Mouse (Mus musculus) Patski (cell line): ENCODE data around the gene 6030452D12Rik. TPM values are rescaled to one million over a fixed set of nuclear protein-coding genes. Genes with fewer than 3 reads are reported as not detected.

Source experiments
- ATAC-seq: fragments of 100-300 bp; one replicate; pipeline ENCODE4 v1.8.0; 2021
- CTCF ChIA-PET: fragments of 350-600 bp; sonication (Branson Sonifier 250); formaldehyde crosslinking; loops from one replicate; lab custom pipeline; 2022; ENCODE audit warnings: inconsistent platforms; lab: Charles Lee
- POLR2A ChIA-PET: fragments of 350-600 bp; sonication (Branson Sonifier 250); formaldehyde crosslinking; loops from one replicate; lab custom pipeline; 2022; ENCODE audit warnings: antibody characterized with exemption, inconsistent platforms; lab: Charles Lee
- DNase-seq: peaks from one replicate; pipeline ENCODE4 v3.0.0-alpha.2; 2011; ENCODE audit warnings: low read depth, low spot score
- H3K27me3 ChIP-seq: fragments of 371-371 bp; one replicate; pipeline ENCODE4 v1.5.1; 2021
- CTCF ChIP-seq: fragments of 100-300 bp; IDR thresholded peaks from one replicate; pipeline ENCODE4 v1.5.1; 2021
- in situ Hi-C: fragments of 300-500 bp; cut with MboI; formaldehyde crosslinking; loops from 3 replicates; pipeline ENCODE4 v1.11.1; 2018; ENCODE audit warnings: low pct_unique_long_range_greater_than_20kb, mixed read lengths
- polyA plus RNA-seq: library from polyadenylated mRNA; unstranded; gene quantifications from one replicate; pipeline ENCODE4 v1.2.3, GENCODE M21; 2021

Gene 6030452D12Rik
- polyA plus RNA-seq, 1 experiment from 2014 or later = not detected

- CTCF ChIA-PET = interaction anchor here (0.9 to 3.3 kb wide), 4 partner anchors 10 to 118 kb away, joined by 3 to 12 read pairs (median 4); no protein-coding TSS in a partner anchor
- in situ Hi-C loops = no loop called here
- DNase-seq = no peak
- H3K27me3 ChIP-seq = no peaks in the 10 kb centered on the region
- POLR2A ChIA-PET = no interaction called here
- TF ChIP-seq CTCF = no peak
- no peak for ATAC-seq
These were observed 50.6 kb downstream of the 6030452D12Rik start for GRCm38 (mm10) chr8:106550906-106551305.

GRCm38 (mm10) chr8:106554011-106554410, 53.7 kb downstream of the 6030452D12Rik start:
- no peak for ATAC-seq
- ChIA-PET CTCF (no interaction called here), POLR2A (no interaction called here)
- DNase-seq = no peak
- no peak for TF ChIP-seq CTCF
- no peaks in the 10 kb centered on the region for H3K27me3 ChIP-seq
- in situ Hi-C loops = no loop called here

- ChIA-PET POLR2A (no interaction called here), CTCF (interaction anchor here (1.0 kb wide), 1 partner anchor 89 kb away, joined by 3 read pairs; no protein-coding TSS in a partner anchor)
- in situ Hi-C loops = no loop called here
- ATAC-seq (no peak), DNase-seq (no peak)
- no peaks in the 10 kb centered on the region for H3K27me3 ChIP-seq
- no peak for TF ChIP-seq CTCF
These were observed 55.8 kb downstream of the 6030452D12Rik start for GRCm38 (mm10) chr8:106556068-106556645.

Other genes starting within 250 kb of the 6030452D12Rik start
- gene Smpd3, start 162.5 kb upstream of the 6030452D12Rik start, polyA plus RNA-seq = 0.33 TPM
- 17.5 TPM for gene Zfp90, start 85.2 kb upstream of the 6030452D12Rik start, polyA plus RNA-seq
- gene Cdh3, start 10.4 kb downstream of the 6030452D12Rik start, polyA plus RNA-seq = 81.9 TPM
- 34.6 TPM for gene Gm10073, start 72.9 kb downstream of the 6030452D12Rik start, polyA plus RNA-seq
- gene Cdh1, start 102.8 kb downstream of the 6030452D12Rik start, polyA plus RNA-seq = 8.0 TPM
- 10.3 TPM for gene Tango6, start 182.5 kb downstream of the 6030452D12Rik start, polyA plus RNA-seq